Mouse (Mus musculus): ENCODE data around the gene Pipox. TPM values are rescaled to one million over a fixed set of nuclear protein-coding genes. Genes with fewer than 3 reads are reported as not detected.

Gene Pipox
- total RNA-seq, 1 experiment from 2014 or later = not detected

DNA sequence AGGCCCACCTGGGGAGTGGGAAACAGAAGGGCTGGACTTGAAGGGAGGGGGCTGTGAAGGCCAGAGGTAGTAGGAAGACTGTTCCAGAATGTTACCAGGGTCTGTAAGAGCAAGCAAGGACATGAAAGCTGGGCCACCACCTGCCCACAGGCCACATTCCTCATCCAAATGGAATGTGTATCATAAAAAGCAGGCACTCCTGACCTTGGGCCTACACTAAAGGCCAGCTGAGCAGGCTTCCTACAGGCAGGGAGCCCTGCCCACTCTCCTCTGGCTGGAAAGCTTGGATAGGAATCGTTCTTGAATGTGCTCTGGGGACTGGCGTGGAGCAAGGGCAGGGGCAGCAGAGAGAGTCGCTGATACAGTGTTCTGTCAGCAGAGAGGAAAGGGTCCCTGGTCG lies 57.1 kb downstream of the Pipox start:
- no peak for ATAC-seq (replicated peaks in 1 of 2; ENCODE audit: insufficient read depth in 1 of 2, low FRiP score in 2 of 2, low TSS enrichment in 1 of 2, low read depth in 1 of 2, poor library complexity in 2 of 2, severe bottlenecking in 2 of 2)

DNA sequence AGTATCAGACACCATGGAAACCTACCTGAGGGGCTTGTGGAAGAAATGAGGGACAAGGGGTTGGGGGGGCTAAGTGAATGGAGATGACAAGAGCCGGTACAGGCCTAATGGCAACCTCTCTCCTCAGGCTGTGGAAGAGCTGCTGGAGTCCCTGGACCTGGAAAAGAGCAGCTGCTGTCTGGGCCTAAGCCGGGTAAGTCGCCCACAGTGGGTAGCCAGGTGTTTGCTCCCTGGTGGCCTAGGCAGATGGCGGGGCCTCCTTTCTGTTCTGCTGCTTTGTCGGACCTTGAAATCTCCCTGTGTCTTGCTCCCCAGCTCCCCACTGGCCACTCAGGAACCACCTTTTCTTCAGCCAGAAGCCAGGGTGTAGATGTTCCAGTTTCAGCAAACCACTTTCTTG lies 57.6 kb downstream of the Pipox start:
- no peak for ATAC-seq (replicated peaks in 1 of 2; ENCODE audit: insufficient read depth in 1 of 2, low FRiP score in 2 of 2, low TSS enrichment in 1 of 2, low read depth in 1 of 2, poor library complexity in 2 of 2, severe bottlenecking in 2 of 2)

DNA sequence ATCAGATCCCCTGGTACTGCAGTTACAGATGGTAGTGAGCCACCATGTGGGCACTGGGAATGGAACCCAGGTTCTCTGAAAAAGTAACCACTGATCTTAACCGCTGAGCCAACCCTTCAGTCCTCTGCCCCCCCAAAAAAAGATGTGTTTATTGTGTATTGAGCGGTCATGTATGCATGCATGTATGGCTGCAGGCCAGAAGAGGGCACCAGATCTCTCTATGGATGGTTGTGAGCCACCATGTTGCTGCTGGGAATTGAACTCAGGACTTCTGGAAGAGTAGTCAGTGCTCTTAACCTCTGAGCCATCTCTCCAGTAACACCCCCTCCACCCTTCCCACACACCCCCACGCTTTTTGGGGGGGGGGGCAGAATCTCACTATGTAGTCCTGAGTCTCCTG lies 58.8 kb downstream of the Pipox start:
- ATAC-seq (replicated peaks in 1 of 2; ENCODE audit: insufficient read depth in 1 of 2, low FRiP score in 2 of 2, low TSS enrichment in 1 of 2, low read depth in 1 of 2, poor library complexity in 2 of 2, severe bottlenecking in 2 of 2) = no peak

DNA sequence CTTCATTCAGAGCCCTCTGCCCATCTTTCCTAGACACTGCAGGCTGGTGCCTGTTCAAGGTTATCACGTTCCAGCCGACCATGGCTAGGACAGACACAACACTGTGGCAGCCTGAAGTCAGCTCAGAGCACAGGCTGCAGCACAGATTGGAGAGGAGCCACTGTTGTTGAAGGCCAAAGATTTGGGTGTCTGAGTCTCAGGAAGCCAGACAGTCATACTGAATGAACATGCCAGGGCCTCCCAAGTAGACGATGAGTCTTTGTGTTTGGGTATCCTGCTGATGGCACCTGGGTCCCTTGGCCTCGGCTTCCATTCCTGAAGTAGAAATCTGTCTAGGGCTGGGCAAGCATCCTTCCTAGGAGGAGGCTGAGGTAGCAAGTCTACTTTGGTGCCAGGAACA lies 61.4 kb downstream of the Pipox start:
- ATAC-seq (replicated peaks in 1 of 2; ENCODE audit: insufficient read depth in 1 of 2, low FRiP score in 2 of 2, low TSS enrichment in 1 of 2, low read depth in 1 of 2, poor library complexity in 2 of 2, severe bottlenecking in 2 of 2) = no peak

DNA sequence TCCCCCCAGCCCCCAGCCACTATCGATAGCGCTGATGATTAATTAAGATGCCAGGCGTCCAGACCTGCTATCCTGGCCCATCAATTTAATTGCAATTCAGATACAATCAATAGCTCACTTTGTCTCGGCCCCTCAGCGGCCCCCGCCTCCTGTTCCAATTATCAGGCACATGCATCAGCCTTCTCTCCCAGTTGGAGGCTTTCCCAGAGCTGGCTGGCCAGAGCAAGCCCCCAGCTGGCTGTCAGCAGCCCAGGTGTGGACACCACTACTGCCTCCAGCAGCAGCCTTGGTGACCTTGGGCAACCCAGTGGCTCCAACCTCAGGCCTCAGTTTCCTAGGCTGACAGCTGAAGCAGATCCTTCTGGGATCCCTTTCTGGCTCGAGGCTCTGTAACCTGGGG lies 63.0 kb downstream of the Pipox start:
- ATAC-seq (replicated peaks in 1 of 2; ENCODE audit: insufficient read depth in 1 of 2, low FRiP score in 2 of 2, low TSS enrichment in 1 of 2, low read depth in 1 of 2, poor library complexity in 2 of 2, severe bottlenecking in 2 of 2) = no peak

Other genes starting within 250 kb of the Pipox start
- gene Nufip2, start 207.9 kb downstream of the Pipox start, total RNA-seq (2017) = 104 and 109 TPM in 2 replicates
- not detected in 2 replicates for gene Cryba1, start 168.8 kb downstream of the Pipox start, total RNA-seq (2017)
- gene Myo18a, start 130.8 kb downstream of the Pipox start, total RNA-seq (2017) = 97.7 and 133 TPM in 2 replicates
- not detected in 2 replicates for gene Gm10277, start 106.3 kb downstream of the Pipox start, total RNA-seq (2017)
- not detected in 2 replicates for gene Sez6, start 36.7 kb upstream of the Pipox start, total RNA-seq (2017)
- gene Phf12, start 88.7 kb upstream of the Pipox start, total RNA-seq (2017) = 24.6 and 42.8 TPM in 2 replicates
- 7.1 and 12.3 TPM in 2 replicates for gene Dhrs13, start 138.2 kb upstream of the Pipox start, total RNA-seq (2017)
- 40.9 and 46.3 TPM in 2 replicates for gene Flot2, start 143.8 kb upstream of the Pipox start, total RNA-seq (2017)
- gene Eral1, start 186.3 kb upstream of the Pipox start, total RNA-seq (2017) = 28.3 and 28.5 TPM in 2 replicates
- 3.2 and 5.6 TPM in 2 replicates for gene Fam222b, start 200.6 kb upstream of the Pipox start, total RNA-seq (2017)

Measured in hematopoietic stem cell, adult 5-6 weeks (primary cell).